Comparison of ENCODE assay signal across 8 mouse cellular contexts in genomic region chr7:44818164-44818563, GRCm38 (mm10). TPM values are rescaled to one million over a fixed set of nuclear protein-coding genes. Genes with fewer than 3 reads are reported as not detected.
DNase-seq lines count a peak whose midpoint lies in the region; ATAC-seq lines count a peak whose summit lies in the region.

No protein-coding gene starts in this region.

- H3K36me3 ChIP-seq in kidney, embryonic 16.5 days (ENCODE audit: insufficient read depth, low read length): peaks cover 8% of the 10 kb centered on the region
- peaks cover 18% of the 10 kb centered on the region for H3K36me3 ChIP-seq in forebrain, embryonic 12.5 days (replicated peaks)
- H3K36me3 ChIP-seq in limb, embryonic 12.5 days: peaks cover 30% of the 10 kb centered on the region; the same call in 1 of the 2 replicates
- H3K36me3 ChIP-seq in midbrain, embryonic 16.5 days (ENCODE audit: control insufficient read depth, insufficient read depth, low read length): no peaks in the 10 kb centered on the region

- no peak overlapping the region for H3K27ac ChIP-seq in kidney, embryonic 16.5 days (ENCODE audit: low read length)
- 0 out of 2 replicates have a peak overlapping the region, but pooled peaks have one; percentile 50 for H3K27ac ChIP-seq in forebrain, embryonic 12.5 days
- no peak overlapping the region for H3K27ac ChIP-seq in limb, embryonic 12.5 days
- no peak overlapping the region for H3K27ac ChIP-seq in midbrain, embryonic 16.5 days (ENCODE audit: low read length)

- no peaks in the 10 kb centered on the region for H3K9me3 ChIP-seq in kidney, embryonic 16.5 days (ENCODE audit: low read length)
- H3K9me3 ChIP-seq in forebrain, embryonic 12.5 days: no peaks in the 10 kb centered on the region
- H3K9me3 ChIP-seq in limb, embryonic 12.5 days: no peaks in the 10 kb centered on the region
- no peaks in the 10 kb centered on the region for H3K9me3 ChIP-seq in midbrain, embryonic 16.5 days (replicated peaks; ENCODE audit: control insufficient read depth, low read length, poor library complexity, severe bottlenecking)

- H3K9ac ChIP-seq in kidney, embryonic 16.5 days (replicated peaks; ENCODE audit: low read length): peak overlapping the region; percentile 95; the same call in 1 of the 2 replicates
- H3K9ac ChIP-seq in forebrain, embryonic 12.5 days: peak overlapping the region; percentile 87
- peak overlapping the region; percentile 90; the same call in 1 of the 2 replicates for H3K9ac ChIP-seq in limb, embryonic 12.5 days (replicated peaks)
- H3K9ac ChIP-seq in midbrain, embryonic 16.5 days (ENCODE audit: low read depth, low read length): no peak overlapping the region; the same call in 1 of the 2 replicates

- no peak for ATAC-seq in kidney, embryonic 16.5 days (ENCODE audit: low FRiP score, low TSS enrichment)
- ATAC-seq in forebrain, embryonic 12.5 days (ENCODE audit: low FRiP score): no peak
- ATAC-seq in limb, embryonic 12.5 days (ENCODE audit: insufficient number of reproducible peaks, insufficient read depth, low FRiP score, low TSS enrichment, low read depth): no peak
- no peak for ATAC-seq in midbrain, embryonic 16.5 days
- ATAC-seq in megakaryocyte progenitor cell, adult 5-6 weeks (replicated peaks; ENCODE audit: poor library complexity): no peak

- peaks cover 36% of the 10 kb centered on the region for H3K4me1 ChIP-seq in kidney, embryonic 16.5 days (ENCODE audit: insufficient read depth, low read length)
- H3K4me1 ChIP-seq in forebrain, embryonic 12.5 days: peaks cover 56% of the 10 kb centered on the region
- H3K4me1 ChIP-seq in limb, embryonic 12.5 days (replicated peaks): peaks cover 41% of the 10 kb centered on the region
- peaks cover 40% of the 10 kb centered on the region for H3K4me1 ChIP-seq in midbrain, embryonic 16.5 days (ENCODE audit: control insufficient read depth, insufficient read depth, low read length)

- no peaks in the 10 kb centered on the region for H3K27me3 ChIP-seq in kidney, embryonic 16.5 days (ENCODE audit: insufficient read depth, low read length)
- no peaks in the 10 kb centered on the region for H3K27me3 ChIP-seq in forebrain, embryonic 12.5 days
- H3K27me3 ChIP-seq in limb, embryonic 12.5 days: no peaks in the 10 kb centered on the region
- no peaks in the 10 kb centered on the region for H3K27me3 ChIP-seq in midbrain, embryonic 16.5 days (ENCODE audit: control insufficient read depth, insufficient read depth, low read depth, low read length)

- 46% methylated on average over 2 of the region's 2 CpGs for WGBS in kidney, embryonic 16.5 days
- WGBS in forebrain, embryonic 12.5 days: 28% methylated on average over 2 of the region's 2 CpGs
- 70% methylated on average over 2 of the region's 2 CpGs for WGBS in limb, embryonic 12.5 days
- WGBS in midbrain, embryonic 16.5 days: 22% methylated on average over 2 of the region's 2 CpGs

- DNase-seq in kidney, adult 9 months: no peak
- DNase-seq in Muller cell, postnatal 12 days (ENCODE audit: inconsistent ontology term): peak; percentile 30
- DNase-seq in right cerebral cortex, postnatal 36 days (ENCODE audit: low spot score in 2 of 2): no peak

- peak overlapping the region; percentile 62 for H3K4me2 ChIP-seq in kidney, embryonic 16.5 days (replicated peaks; ENCODE audit: low read depth, low read length)
- H3K4me2 ChIP-seq in forebrain, embryonic 12.5 days: peak overlapping the region; percentile 90
- H3K4me2 ChIP-seq in limb, embryonic 12.5 days: peak overlapping the region; percentile 87
- peak overlapping the region; percentile 68 for H3K4me2 ChIP-seq in midbrain, embryonic 16.5 days (ENCODE audit: low read length)

- H3K4me3 ChIP-seq in kidney, embryonic 16.5 days (ENCODE audit: low read length): peak overlapping the region; percentile 63
- H3K4me3 ChIP-seq in forebrain, embryonic 12.5 days (replicated peaks): peak overlapping the region; percentile 86
- H3K4me3 ChIP-seq in limb, embryonic 12.5 days (replicated peaks): peak overlapping the region; percentile 72
- H3K4me3 ChIP-seq in midbrain, embryonic 16.5 days (ENCODE audit: low read depth, low read length): 0 out of 2 replicates have a peak overlapping the region, but pooled peaks have one; percentile 89

RNA-seq across cellular contexts. Expression of gene Atf5, which starts 1.7 kb away (rescaled TPM):
- 3.5 and 4.3 TPM in 2 replicates for polyA plus RNA-seq in kidney, embryonic 16.5 days (2015; fragmentation: Nextera tagmentation; extraction: Ambion mirVana)
- 6.9 and 7.1 TPM in 2 replicates for polyA plus RNA-seq in forebrain, embryonic 12.5 days (2016; fragmentation: Nextera tagmentation; extraction: Ambion mirVana)
- 3.7 and 4.1 TPM in 2 replicates for polyA plus RNA-seq in limb, embryonic 12.5 days (2016; fragmentation: Nextera tagmentation; extraction: Ambion mirVana)
- polyA plus RNA-seq in midbrain, embryonic 16.5 days (2015; fragmentation: Nextera tagmentation; extraction: Ambion mirVana): 2.5 and 3.0 TPM in 2 replicates
- total RNA-seq in megakaryocyte progenitor cell, adult 5-6 weeks (2015): 4.0 and 4.8 TPM in 2 replicates
- total RNA-seq in megakaryocyte progenitor cell, adult 5-6 weeks (2017): 1.5 and 1.9 TPM in 2 replicates

RNA-seq across cellular contexts. Expression of gene Il4i1, which starts 2.0 kb away (rescaled TPM):
- polyA plus RNA-seq in kidney, embryonic 16.5 days (2015; fragmentation: Nextera tagmentation; extraction: Ambion mirVana): 1.1 and 1.5 TPM in 2 replicates
- polyA plus RNA-seq in forebrain, embryonic 12.5 days (2016; fragmentation: Nextera tagmentation; extraction: Ambion mirVana): 2.3 and 2.5 TPM in 2 replicates
- 1.5 and 2.5 TPM in 2 replicates for polyA plus RNA-seq in limb, embryonic 12.5 days (2016; fragmentation: Nextera tagmentation; extraction: Ambion mirVana)
- polyA plus RNA-seq in midbrain, embryonic 16.5 days (2015; fragmentation: Nextera tagmentation; extraction: Ambion mirVana): 0.57 and 1.0 TPM in 2 replicates
- 0.17 and 1.0 TPM in 2 replicates for total RNA-seq in megakaryocyte progenitor cell, adult 5-6 weeks (2015)
- total RNA-seq in megakaryocyte progenitor cell, adult 5-6 weeks (2017): 0.17 and 0.25 TPM in 2 replicates

RNA-seq across cellular contexts. Expression of gene Nup62, which starts 2.3 kb away (rescaled TPM):
- 99.9 and 105 TPM in 2 replicates for polyA plus RNA-seq in kidney, embryonic 16.5 days (2015; fragmentation: Nextera tagmentation; extraction: Ambion mirVana)
- polyA plus RNA-seq in forebrain, embryonic 12.5 days (2016; fragmentation: Nextera tagmentation; extraction: Ambion mirVana): 94.6 and 105 TPM in 2 replicates
- 105 and 114 TPM in 2 replicates for polyA plus RNA-seq in limb, embryonic 12.5 days (2016; fragmentation: Nextera tagmentation; extraction: Ambion mirVana)
- polyA plus RNA-seq in midbrain, embryonic 16.5 days (2015; fragmentation: Nextera tagmentation; extraction: Ambion mirVana): 43.6 and 45.9 TPM in 2 replicates
- total RNA-seq in megakaryocyte progenitor cell, adult 5-6 weeks (2015): 39.8 and 47.3 TPM in 2 replicates
- total RNA-seq in megakaryocyte progenitor cell, adult 5-6 weeks (2017): 126 and 140 TPM in 2 replicates

RNA-seq across cellular contexts. Expression of gene Akt1s1, which starts 30.6 kb away (rescaled TPM):
- polyA plus RNA-seq in kidney, embryonic 16.5 days (2015; fragmentation: Nextera tagmentation; extraction: Ambion mirVana): 117 and 126 TPM in 2 replicates
- 95.2 and 96.0 TPM in 2 replicates for polyA plus RNA-seq in forebrain, embryonic 12.5 days (2016; fragmentation: Nextera tagmentation; extraction: Ambion mirVana)
- 106 and 110 TPM in 2 replicates for polyA plus RNA-seq in limb, embryonic 12.5 days (2016; fragmentation: Nextera tagmentation; extraction: Ambion mirVana)
- 82.2 and 83.2 TPM in 2 replicates for polyA plus RNA-seq in midbrain, embryonic 16.5 days (2015; fragmentation: Nextera tagmentation; extraction: Ambion mirVana)
- 8.0 and 10.4 TPM in 2 replicates for total RNA-seq in megakaryocyte progenitor cell, adult 5-6 weeks (2015)
- 23.9 and 24.9 TPM in 2 replicates for total RNA-seq in megakaryocyte progenitor cell, adult 5-6 weeks (2017)

RNA-seq across cellular contexts. Expression of gene Tbc1d17, which starts 30.7 kb away (rescaled TPM):
- polyA plus RNA-seq in kidney, embryonic 16.5 days (2015; fragmentation: Nextera tagmentation; extraction: Ambion mirVana): 93.9 and 94.9 TPM in 2 replicates
- 80.7 and 83.8 TPM in 2 replicates for polyA plus RNA-seq in forebrain, embryonic 12.5 days (2016; fragmentation: Nextera tagmentation; extraction: Ambion mirVana)
- 84.7 and 96.2 TPM in 2 replicates for polyA plus RNA-seq in limb, embryonic 12.5 days (2016; fragmentation: Nextera tagmentation; extraction: Ambion mirVana)
- 118 and 123 TPM in 2 replicates for polyA plus RNA-seq in midbrain, embryonic 16.5 days (2015; fragmentation: Nextera tagmentation; extraction: Ambion mirVana)
- total RNA-seq in megakaryocyte progenitor cell, adult 5-6 weeks (2015): 15.2 and 19.2 TPM in 2 replicates
- total RNA-seq in megakaryocyte progenitor cell, adult 5-6 weeks (2017): 13.6 and 13.8 TPM in 2 replicates
